Mouse (Mus musculus) E14TG2a.4 (cell line): ENCODE measurements around the gene Itgb3.

Experiments
- CTCF ChIP-seq: conservative IDR thresholded peaks from 2 replicates; pipeline ENCODE4 v1.5.1; 2014; ENCODE audit warnings: low read length
- POU5F1 ChIP-seq: IDR thresholded peaks from 2 replicates; pipeline ENCODE4 v1.6.1; 2014; ENCODE audit warnings: low read length, borderline replicate concordance

DNA sequence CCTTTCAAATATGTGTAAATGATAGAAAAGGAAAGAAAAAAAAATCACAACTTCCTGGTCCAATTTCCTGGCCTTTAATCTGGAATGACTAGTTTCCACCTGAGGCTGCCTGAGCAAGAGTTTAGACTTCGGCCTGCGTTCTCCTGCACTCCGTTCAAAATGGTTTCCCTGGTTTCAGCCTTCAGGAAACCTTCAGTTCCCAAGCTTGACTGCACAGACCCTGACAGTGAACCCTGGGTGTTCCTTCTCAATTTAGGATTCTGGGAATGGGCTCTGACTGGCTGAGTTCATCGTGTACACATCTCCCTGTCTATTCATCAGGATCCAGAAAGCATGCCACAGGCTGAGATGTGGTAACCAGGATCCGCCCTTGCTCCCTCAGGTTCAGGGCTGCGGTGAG, 3.6 kb upstream of the Itgb3 start:
- TF ChIP-seq CTCF (no peak), POU5F1 (no peak)
